Mouse (Mus musculus) limb, embryonic 15.5 days (tissue): ENCODE results near the gene Myo1b. TPM values are rescaled to one million over a fixed set of nuclear protein-coding genes. Genes with fewer than 3 reads are reported as not detected.
A peak's percentile ranks its signal among the peaks of the same experiment; 100 is the strongest.

Experiments used
- ATAC-seq: fragments of 200-750 bp; cut with Nextera tagmentation; 2 replicates; pipeline ENCODE4 v1.8.0; 2017; ENCODE audit warnings: low read depth, moderate TSS enrichment; ENCODE audit not compliant: insufficient number of reproducible peaks, low FRiP score, low TSS enrichment
- H3K27ac ChIP-seq: fragments of 300-500 bp; sonication (generic); 2 replicates; pipeline ENCODE4 v1.5.1; 2015; ENCODE audit warnings: moderate library complexity, mild to moderate bottlenecking, inconsistent platforms
- H3K27me3 ChIP-seq: fragments of 300-500 bp; sonication (generic); 2 replicates; pipeline ENCODE4 v1.6.1; 2015; ENCODE audit warnings: inconsistent platforms
- H3K36me3 ChIP-seq: fragments of 300-500 bp; sonication (generic); 2 replicates; pipeline ENCODE4 v1.6.1; 2015; ENCODE audit warnings: inconsistent platforms
- H3K4me1 ChIP-seq: fragments of 300-500 bp; sonication (generic); 2 replicates; pipeline ENCODE4 v1.6.1; 2015; ENCODE audit warnings: inconsistent platforms
- H3K4me2 ChIP-seq: fragments of 300-500 bp; sonication (generic); 2 replicates; pipeline ENCODE4 v1.6.1; 2015; ENCODE audit warnings: mild to moderate bottlenecking, inconsistent platforms
- H3K4me3 ChIP-seq: fragments of 300-500 bp; sonication (generic); 2 replicates; pipeline ENCODE4 v1.5.1; 2015; ENCODE audit warnings: mild to moderate bottlenecking, inconsistent platforms
- H3K9ac ChIP-seq: fragments of 300-500 bp; sonication (generic); 2 replicates; pipeline ENCODE4 v1.6.1; 2015; ENCODE audit warnings: inconsistent platforms
- H3K9me3 ChIP-seq: fragments of 300-500 bp; sonication (generic); 2 replicates; pipeline ENCODE4 v1.6.1; 2016; ENCODE audit warnings: inconsistent platforms
- WGBS: fragments of 180-500 bp; shearing (Covaris S2); methylation state at CpG from one replicate; pipeline ENCODE4 v1.1.7; 2015; 5-methylcytosine and 5-hydroxymethylcytosine counted together
- polyA plus RNA-seq: library from polyadenylated mRNA; unstranded; fragments of >200 nt; fragmentation: Nextera tagmentation; extraction: Ambion mirVana; gene quantifications from 2 replicates; pipeline ENCODE4 v1.2.1, GENCODE M21; 2015

The Myo1b gene
- polyA plus RNA-seq, 1 experiment from 2014 or later = 88.9 TPM

GRCm38 (mm10) chr1:51837311-51837710 lies 78.6 kb downstream of the Myo1b start:
- Histone ChIP-seq H3K9me3 (no peaks in the 10 kb centered on the region), H3K4me2 (no peak overlapping the region), H3K27ac (peak overlapping the region; percentile 57; the same call in 1 of the 2 replicates), H3K4me3 (no peak overlapping the region), H3K27me3 (no peaks in the 10 kb centered on the region), H3K36me3 (peaks cover 17% of the 10 kb centered on the region), H3K9ac (no peak overlapping the region), H3K4me1 (peaks cover 28% of the 10 kb centered on the region)
- no peak for ATAC-seq
- 26% methylated on average over 4 of the region's 4 CpGs for WGBS

GRCm38 (mm10) chr1:51835795-51836194 lies 80.1 kb downstream of the Myo1b start:
- ATAC-seq = no peak
- Histone ChIP-seq H3K27ac (no peak overlapping the region), H3K4me3 (no peak overlapping the region), H3K9me3 (no peaks in the 10 kb centered on the region), H3K36me3 (peaks cover 17% of the 10 kb centered on the region), H3K9ac (no peak overlapping the region), H3K27me3 (no peaks in the 10 kb centered on the region), H3K4me1 (peaks cover 22% of the 10 kb centered on the region), H3K4me2 (no peak overlapping the region)
- 81% methylated on average over 8 of the region's 8 CpGs for WGBS

- Histone ChIP-seq H3K4me3 (no peak overlapping the region), H3K27ac (no peak overlapping the region), H3K36me3 (peaks cover 17% of the 10 kb centered on the region), H3K9ac (no peak overlapping the region), H3K4me2 (no peak overlapping the region), H3K4me1 (peaks cover 29% of the 10 kb centered on the region), H3K9me3 (no peaks in the 10 kb centered on the region), H3K27me3 (no peaks in the 10 kb centered on the region)
- ATAC-seq = no peak
- 76% methylated on average over 3 of the region's 3 CpGs for WGBS
Measured at GRCm38 (mm10) chr1:51834072-51834471, 81.8 kb downstream of the Myo1b start.

GRCm38 (mm10) chr1:51829353-51829752 lies 86.5 kb downstream of the Myo1b start:
- WGBS = 75% methylated on average over 9 of the region's 9 CpGs
- ATAC-seq = no peak
- peaks cover 7% of the 10 kb centered on the region; the same call in 1 of the 2 replicates for H3K4me1 ChIP-seq
- H3K27ac ChIP-seq = no peak overlapping the region
- no peak overlapping the region for H3K9ac ChIP-seq
- H3K4me2 ChIP-seq = no peak overlapping the region
- peaks cover 16% of the 10 kb centered on the region for H3K36me3 ChIP-seq
- no peaks in the 10 kb centered on the region for H3K27me3 ChIP-seq
- no peak overlapping the region for H3K4me3 ChIP-seq
- H3K9me3 ChIP-seq = no peaks in the 10 kb centered on the region

- Histone ChIP-seq H3K27me3 (no peaks in the 10 kb centered on the region), H3K9ac (no peak overlapping the region), H3K4me1 (peaks cover 22% of the 10 kb centered on the region), H3K4me2 (no peak overlapping the region), H3K4me3 (no peak overlapping the region), H3K9me3 (no peaks in the 10 kb centered on the region), H3K27ac (peak overlapping the region; percentile 57), H3K36me3 (no peaks in the 10 kb centered on the region)
- ATAC-seq = no peak
- WGBS = 63% methylated on average over 4 of the region's 4 CpGs
Measured at GRCm38 (mm10) chr1:51822531-51822930, 93.3 kb downstream of the Myo1b start.

- peaks cover 22% of the 10 kb centered on the region for H3K4me1 ChIP-seq
- H3K27me3 ChIP-seq = no peaks in the 10 kb centered on the region
- no peak overlapping the region for H3K4me2 ChIP-seq
- H3K9me3 ChIP-seq = no peaks in the 10 kb centered on the region
- H3K27ac ChIP-seq = peak overlapping the region; percentile 57
- no peaks in the 10 kb centered on the region for H3K36me3 ChIP-seq
- WGBS = 39% methylated on average over 13 of the region's 13 CpGs
- 0 out of 2 replicates have a peak, but pooled peaks have one; percentile 48 for ATAC-seq
- no peak overlapping the region for H3K4me3 ChIP-seq
- H3K9ac ChIP-seq = no peak overlapping the region
Measured at GRCm38 (mm10) chr1:51821701-51822495, 94.0 kb downstream of the Myo1b start.

GRCm38 (mm10) chr1:51820520-51820919 lies 95.4 kb downstream of the Myo1b start:
- no peaks in the 10 kb centered on the region for H3K27me3 ChIP-seq
- H3K9ac ChIP-seq = no peak overlapping the region
- no peak for ATAC-seq
- H3K4me1 ChIP-seq = peaks cover 22% of the 10 kb centered on the region
- 86% methylated on average over 6 of the region's 6 CpGs for WGBS
- 0 out of 2 replicates have a peak overlapping the region, but pooled peaks have one; percentile 9 for H3K27ac ChIP-seq
- no peak overlapping the region for H3K4me3 ChIP-seq
- no peaks in the 10 kb centered on the region for H3K36me3 ChIP-seq
- H3K9me3 ChIP-seq = no peaks in the 10 kb centered on the region
- no peak overlapping the region for H3K4me2 ChIP-seq

GRCm38 (mm10) chr1:51820013-51820441 lies 95.8 kb downstream of the Myo1b start:
- Histone ChIP-seq H3K27ac (0 out of 2 replicates have a peak overlapping the region, but pooled peaks have one; percentile 9), H3K4me2 (no peak overlapping the region), H3K27me3 (no peaks in the 10 kb centered on the region), H3K9me3 (no peaks in the 10 kb centered on the region), H3K4me1 (peaks cover 22% of the 10 kb centered on the region), H3K36me3 (no peaks in the 10 kb centered on the region), H3K9ac (no peak overlapping the region), H3K4me3 (no peak overlapping the region)
- ATAC-seq = no peak
- WGBS = 57% methylated on average over 7 of the region's 7 CpGs

GRCm38 (mm10) chr1:51815636-51816035 lies 100.2 kb downstream of the Myo1b start:
- 40% methylated on average over 1 of the region's 1 CpGs for WGBS
- Histone ChIP-seq H3K4me2 (no peak overlapping the region), H3K4me1 (peaks cover 4% of the 10 kb centered on the region), H3K27me3 (no peaks in the 10 kb centered on the region), H3K4me3 (no peak overlapping the region), H3K9me3 (no peaks in the 10 kb centered on the region), H3K36me3 (no peaks in the 10 kb centered on the region), H3K9ac (no peak overlapping the region), H3K27ac (no peak overlapping the region)
- no peak for ATAC-seq

GRCm38 (mm10) chr1:51814854-51815630 lies 100.8 kb downstream of the Myo1b start:
- no peak overlapping the region for H3K9ac ChIP-seq
- H3K27me3 ChIP-seq = no peaks in the 10 kb centered on the region
- 66% methylated on average over 5 of the region's 5 CpGs for WGBS
- no peak overlapping the region for H3K27ac ChIP-seq
- H3K9me3 ChIP-seq = no peaks in the 10 kb centered on the region
- no peak overlapping the region for H3K4me3 ChIP-seq
- H3K4me1 ChIP-seq = no peaks in the 10 kb centered on the region
- no peak overlapping the region for H3K4me2 ChIP-seq
- ATAC-seq = no peak
- no peaks in the 10 kb centered on the region for H3K36me3 ChIP-seq

- no peaks in the 10 kb centered on the region for H3K36me3 ChIP-seq
- no peaks in the 10 kb centered on the region for H3K9me3 ChIP-seq
- ATAC-seq = no peak
- H3K9ac ChIP-seq = no peak overlapping the region
- 70% methylated on average over 10 of the region's 10 CpGs for WGBS
- H3K4me3 ChIP-seq = no peak overlapping the region
- H3K4me1 ChIP-seq = peaks cover 4% of the 10 kb centered on the region; the same call in 1 of the 2 replicates
- H3K4me2 ChIP-seq = no peak overlapping the region
- H3K27me3 ChIP-seq = no peaks in the 10 kb centered on the region
- no peak overlapping the region for H3K27ac ChIP-seq
Measured at GRCm38 (mm10) chr1:51808847-51809246, 107.0 kb downstream of the Myo1b start.

GRCm38 (mm10) chr1:51808228-51808627 lies 107.6 kb downstream of the Myo1b start:
- Histone ChIP-seq H3K27ac (no peak overlapping the region), H3K9ac (no peak overlapping the region), H3K27me3 (no peaks in the 10 kb centered on the region), H3K4me2 (no peak overlapping the region), H3K4me3 (no peak overlapping the region), H3K4me1 (peaks cover 4% of the 10 kb centered on the region; the same call in 1 of the 2 replicates), H3K9me3 (no peaks in the 10 kb centered on the region), H3K36me3 (no peaks in the 10 kb centered on the region)
- ATAC-seq = no peak
- 20% methylated on average over 1 of the region's 1 CpGs for WGBS
